Mouse (Mus musculus) liver, embryonic 12.5 days (tissue): ENCODE results near the gene Cdx4. TPM values are rescaled to one million over a fixed set of nuclear protein-coding genes. Genes with fewer than 3 reads are reported as not detected.

Experiments used
- ATAC-seq: fragments of 200-750 bp; cut with Nextera tagmentation; 2 replicates; pipeline ENCODE4 v1.8.0; 2017; ENCODE audit warnings: moderate number of reproducible peaks, mild to moderate bottlenecking, moderate library complexity
- H3K27ac ChIP-seq: fragments of 300-500 bp; sonication (generic); 2 replicates; pipeline ENCODE4 v1.5.1; 2016; ENCODE audit warnings: mild to moderate bottlenecking
- H3K27me3 ChIP-seq: fragments of 300-500 bp; sonication (generic); replicated peaks from 2 replicates; pipeline ENCODE4 v1.6.1; 2016; ENCODE audit warnings: mild to moderate bottlenecking, moderate library complexity
- H3K36me3 ChIP-seq: fragments of 300-500 bp; sonication (generic); 2 replicates; pipeline ENCODE4 v1.6.1; 2016; ENCODE audit warnings: mild to moderate bottlenecking, moderate library complexity
- H3K4me1 ChIP-seq: fragments of 300-500 bp; sonication (generic); 2 replicates; pipeline ENCODE4 v1.6.1; 2016
- H3K4me2 ChIP-seq: fragments of 300-500 bp; sonication (generic); 2 replicates; pipeline ENCODE4 v1.6.1; 2016; ENCODE audit warnings: mild to moderate bottlenecking, moderate library complexity
- H3K4me3 ChIP-seq: fragments of 300-500 bp; sonication (generic); 2 replicates; pipeline ENCODE4 v1.5.1; 2016; ENCODE audit warnings: mild to moderate bottlenecking, moderate library complexity
- H3K9ac ChIP-seq: fragments of 300-500 bp; sonication (generic); 2 replicates; pipeline ENCODE4 v1.6.1; 2016; ENCODE audit warnings: mild to moderate bottlenecking, moderate library complexity
- H3K9me3 ChIP-seq: fragments of 300-500 bp; sonication (generic); replicated peaks from 2 replicates; pipeline ENCODE4 v1.6.1; 2016; ENCODE audit warnings: mild to moderate bottlenecking, moderate library complexity
- WGBS: fragments of 180-500 bp; shearing (Covaris S2); methylation state at CpG from one replicate; pipeline ENCODE4 v1.1.7; 2016; ENCODE audit not compliant: insufficient replicate concordance; 5-methylcytosine and 5-hydroxymethylcytosine counted together
- polyA plus RNA-seq: library from polyadenylated mRNA; unstranded; fragments of >200 nt; fragmentation: Nextera tagmentation; extraction: Ambion mirVana; gene quantifications from 2 replicates; pipeline ENCODE4 v1.2.1, GENCODE M21; 2016

The Cdx4 gene
- polyA plus RNA-seq, 1 experiment from 2014 or later: not detected

DNA sequence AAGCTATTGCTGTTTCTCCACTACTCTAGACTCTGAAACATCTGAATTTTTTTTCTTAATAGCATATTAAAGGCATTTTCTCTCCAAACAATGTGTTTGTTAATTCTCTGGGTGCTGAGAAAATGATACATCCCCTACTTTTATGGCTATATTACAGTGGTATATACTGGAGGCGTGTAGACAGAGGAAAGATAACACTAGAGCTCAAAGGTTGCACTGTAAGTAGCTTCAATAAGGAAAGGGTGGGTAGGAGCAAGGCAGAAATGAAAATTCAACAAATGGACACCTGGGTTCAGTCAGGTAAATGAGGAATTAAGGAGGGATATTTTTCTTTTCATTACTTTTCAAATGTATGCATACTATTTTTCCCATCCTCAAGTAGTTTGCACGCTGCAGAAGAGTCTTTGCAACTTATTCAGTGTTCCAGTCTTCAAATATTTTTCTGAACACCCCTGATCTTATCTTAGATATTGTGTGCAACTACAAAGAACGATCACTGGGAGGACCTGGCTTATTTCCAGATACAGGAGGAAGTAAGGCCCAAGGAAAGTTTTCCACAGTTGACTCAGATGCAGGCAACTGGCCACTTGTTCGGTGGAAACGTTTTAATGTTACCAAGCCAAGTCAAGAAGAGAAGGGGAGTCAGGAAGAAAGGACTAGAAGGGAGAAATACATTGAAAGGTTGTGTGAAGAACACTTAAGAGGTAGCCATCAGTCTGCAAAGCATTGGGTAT is 10.1 kb downstream of the Cdx4 start:
- H3K36me3 ChIP-seq: no peaks in the 10 kb centered on the region
- no peak overlapping the region for H3K4me2 ChIP-seq
- peaks cover 29% of the 10 kb centered on the region for H3K27me3 ChIP-seq
- WGBS: 41% methylated on average over 5 of the region's 5 CpGs
- no peak overlapping the region for H3K27ac ChIP-seq
- H3K4me1 ChIP-seq: no peaks in the 10 kb centered on the region
- no peak overlapping the region for H3K4me3 ChIP-seq
- no peak overlapping the region for H3K9ac ChIP-seq
- H3K9me3 ChIP-seq: no peaks in the 10 kb centered on the region
- ATAC-seq: no peak

DNA sequence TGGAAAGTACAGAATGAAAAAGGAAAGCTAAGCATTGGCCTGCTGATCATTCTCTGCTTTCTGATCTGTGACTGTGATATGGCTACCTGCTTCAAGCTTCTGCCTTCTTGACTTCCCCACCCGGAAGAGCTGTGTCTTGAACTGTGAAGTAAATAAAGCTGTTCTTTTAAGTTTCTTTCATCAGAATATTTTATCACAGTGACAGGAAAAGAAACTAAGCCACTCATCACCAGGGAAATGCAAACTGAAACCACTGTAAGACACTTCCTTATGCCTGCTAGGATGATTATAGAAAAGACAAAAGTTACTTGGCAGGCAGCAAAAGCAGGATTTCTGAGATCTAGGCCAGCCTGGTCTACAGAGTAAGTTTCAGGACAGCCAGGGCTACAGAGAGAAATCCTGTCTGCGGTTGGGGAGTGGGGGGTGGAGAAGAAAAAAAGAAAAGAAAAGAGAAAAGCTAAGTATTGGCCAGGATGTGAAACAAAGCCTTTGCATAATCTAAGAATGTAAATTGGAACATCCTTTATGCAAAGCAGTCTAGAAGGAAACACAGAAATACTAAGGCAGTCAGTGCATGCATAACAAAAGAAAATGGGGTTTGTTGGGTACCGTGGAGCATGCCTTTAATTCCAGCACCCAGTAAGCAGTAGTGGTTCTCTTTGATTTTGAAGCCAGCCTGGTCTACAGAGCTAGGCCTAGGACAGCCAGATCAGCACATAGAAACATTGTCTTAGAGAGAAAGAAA is 20.3 kb downstream of the Cdx4 start:
- no peak for ATAC-seq

DNA sequence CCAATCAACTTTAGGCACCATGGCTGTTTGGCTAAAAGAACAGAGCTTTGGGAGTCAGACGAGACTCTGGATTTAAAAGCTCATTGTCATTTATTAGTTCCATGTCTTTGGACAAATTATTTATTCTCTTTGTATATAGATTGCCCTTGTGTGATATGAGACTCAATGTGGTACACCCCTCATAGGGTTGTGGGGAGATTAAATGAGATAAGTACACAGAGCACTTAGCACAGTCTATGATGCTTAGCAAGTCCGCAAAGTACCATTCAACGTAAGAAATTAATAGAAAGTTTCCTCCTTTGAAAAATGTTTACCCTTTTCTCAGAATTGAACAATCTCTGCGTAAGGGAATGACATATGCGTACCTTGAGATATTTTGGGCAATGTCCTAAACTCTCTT is 34.6 kb downstream of the Cdx4 start:
- Histone ChIP-seq H3K4me1 (no peaks in the 10 kb centered on the region), H3K27ac (no peak overlapping the region), H3K4me3 (peak overlapping the region; percentile 53; the same call in 1 of the 2 replicates), H3K9me3 (no peaks in the 10 kb centered on the region), H3K4me2 (peak overlapping the region; percentile 64), H3K36me3 (no peaks in the 10 kb centered on the region), H3K27me3 (peaks cover 43% of the 10 kb centered on the region), H3K9ac (no peak overlapping the region)
- WGBS: 39% methylated on average over 5 of the region's 5 CpGs
- ATAC-seq: no peak

More for the DNA sequence above, 20.3 kb downstream of the Cdx4 start:
- Histone ChIP-seq H3K4me3 (no peak overlapping the region), H3K27me3 (peaks cover 26% of the 10 kb centered on the region), H3K9ac (no peak overlapping the region), H3K4me2 (no peak overlapping the region), H3K27ac (no peak overlapping the region), H3K36me3 (no peaks in the 10 kb centered on the region), H3K9me3 (no peaks in the 10 kb centered on the region), H3K4me1 (no peaks in the 10 kb centered on the region)
- WGBS: 64% methylated on average over 3 of the region's 3 CpGs

DNA sequence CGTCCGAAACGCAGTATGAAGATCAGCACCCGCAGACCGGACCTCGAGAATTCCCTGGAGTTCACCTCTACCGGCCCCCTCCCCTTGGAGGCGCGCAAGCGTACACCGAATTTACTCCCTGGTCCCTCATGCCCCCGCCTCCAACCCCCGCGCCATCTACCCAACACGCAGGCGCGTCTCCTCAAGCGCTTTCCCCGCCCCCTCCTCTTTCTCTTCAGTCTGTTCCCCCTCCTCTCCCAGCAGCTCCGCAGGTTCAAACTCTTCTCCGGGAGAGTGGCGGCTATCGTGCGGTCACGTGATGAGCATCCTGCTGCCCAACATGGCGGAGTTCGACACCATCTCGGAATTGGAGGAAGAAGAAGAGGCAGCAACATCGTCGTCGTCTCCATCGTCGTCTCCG is 35.1 kb downstream of the Cdx4 start, which contains the start of gene Chic1:
TSS of gene Chic1 (plus strand) at position 190 of the 400 bp plus-strand sequence.
- no peak within 1 kb of the TSS for H3K9ac ChIP-seq
- peak within 1 kb of the TSS; percentile 53 for H3K4me3 ChIP-seq
- peaks cover 47% of the 10 kb centered on the region for H3K27me3 ChIP-seq
- ATAC-seq: no peak
- 11% methylated on average over 34 of the region's 34 CpGs for WGBS
- no peaks in the 10 kb centered on the region for H3K36me3 ChIP-seq
- no peaks in the 10 kb centered on the region for H3K4me1 ChIP-seq
- no peak within 1 kb of the TSS for H3K27ac ChIP-seq
- peak within 1 kb of the TSS; percentile 64 for H3K4me2 ChIP-seq
- H3K9me3 ChIP-seq: no peaks in the 10 kb centered on the region

DNA sequence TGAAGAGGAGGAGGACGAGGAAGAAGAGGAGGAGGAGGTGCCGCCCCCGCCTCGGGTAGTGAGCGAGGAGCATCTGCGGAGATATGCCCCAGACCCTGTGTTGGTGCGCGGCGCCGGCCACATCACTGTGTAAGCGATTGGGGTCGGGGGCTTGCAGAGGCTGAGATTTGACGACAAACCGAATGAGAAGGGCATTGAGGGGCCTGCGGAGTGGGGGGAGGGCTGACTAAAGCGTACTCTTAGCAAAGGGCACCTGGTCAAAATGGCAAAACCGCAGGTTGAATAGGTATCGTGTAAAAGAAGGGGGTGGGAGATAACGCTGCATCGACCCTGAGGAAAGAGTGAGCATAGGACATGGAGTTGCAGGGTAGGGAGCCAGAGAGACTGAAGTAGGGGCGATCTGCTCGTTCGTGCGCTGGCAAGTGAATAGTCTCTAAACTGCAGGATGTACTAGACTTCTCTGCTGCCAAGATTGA is 35.6 kb downstream of the Cdx4 start:
- peaks cover 47% of the 10 kb centered on the region for H3K27me3 ChIP-seq
- H3K4me1 ChIP-seq: no peaks in the 10 kb centered on the region
- no peaks in the 10 kb centered on the region for H3K9me3 ChIP-seq
- H3K36me3 ChIP-seq: no peaks in the 10 kb centered on the region
- H3K9ac ChIP-seq: no peak overlapping the region
- H3K27ac ChIP-seq: no peak overlapping the region
- peak overlapping the region; percentile 64 for H3K4me2 ChIP-seq
- ATAC-seq: no peak
- H3K4me3 ChIP-seq: peak overlapping the region; percentile 53
- WGBS: 9% methylated on average over 24 of the region's 24 CpGs

DNA sequence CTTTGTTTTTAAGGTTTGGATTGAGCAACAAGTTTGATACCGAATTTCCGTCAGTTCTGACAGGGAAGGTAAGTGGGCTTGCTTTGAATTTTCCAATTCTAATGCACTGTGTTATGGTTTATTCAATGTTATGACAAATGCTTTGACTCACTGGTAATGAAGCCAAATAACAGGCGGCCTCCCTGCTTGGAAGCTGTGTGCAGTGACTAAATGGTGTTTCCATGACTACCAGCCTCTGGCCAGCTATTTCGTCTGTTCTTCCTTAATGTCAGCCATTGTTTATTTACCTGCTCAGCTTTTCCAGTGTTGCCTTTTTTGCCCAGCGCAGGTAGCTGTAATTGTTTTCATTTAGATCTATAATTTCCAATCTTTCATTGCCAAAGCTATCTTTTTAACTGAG is 45.0 kb downstream of the Cdx4 start:
- no peak overlapping the region for H3K4me2 ChIP-seq
- H3K4me1 ChIP-seq: no peaks in the 10 kb centered on the region
- no peak overlapping the region for H3K9ac ChIP-seq
- H3K4me3 ChIP-seq: no peak overlapping the region
- no peak for ATAC-seq
- H3K27ac ChIP-seq: no peak overlapping the region
- H3K36me3 ChIP-seq: no peaks in the 10 kb centered on the region
- H3K27me3 ChIP-seq: 0 out of 2 replicates have a peak, but pooled peaks cover 16% of the 10 kb centered on the region
- WGBS: 58% methylated on average over 5 of the region's 5 CpGs
- H3K9me3 ChIP-seq: no peaks in the 10 kb centered on the region

DNA sequence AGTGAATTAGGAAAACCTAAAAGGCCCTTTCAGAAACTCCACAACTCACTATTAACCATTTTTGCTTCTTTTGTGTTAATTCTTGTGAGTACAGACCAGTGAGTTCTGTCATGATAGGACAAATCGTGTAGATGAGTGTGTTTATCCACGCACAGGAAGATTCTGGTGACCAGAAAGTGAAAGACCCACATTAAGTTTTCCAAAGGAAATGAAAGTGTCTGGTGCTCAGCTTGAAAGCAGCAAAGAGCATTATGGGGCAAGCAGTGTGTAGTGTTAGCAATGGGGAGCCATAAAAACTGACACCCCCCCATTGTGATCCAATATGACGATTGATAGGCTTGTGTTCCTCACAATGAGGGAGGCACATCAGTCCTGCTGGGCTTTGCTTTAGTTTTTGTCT is 47.5 kb downstream of the Cdx4 start:
- no peaks in the 10 kb centered on the region for H3K9me3 ChIP-seq
- H3K4me3 ChIP-seq: no peak overlapping the region
- ATAC-seq: no peak

DNA sequence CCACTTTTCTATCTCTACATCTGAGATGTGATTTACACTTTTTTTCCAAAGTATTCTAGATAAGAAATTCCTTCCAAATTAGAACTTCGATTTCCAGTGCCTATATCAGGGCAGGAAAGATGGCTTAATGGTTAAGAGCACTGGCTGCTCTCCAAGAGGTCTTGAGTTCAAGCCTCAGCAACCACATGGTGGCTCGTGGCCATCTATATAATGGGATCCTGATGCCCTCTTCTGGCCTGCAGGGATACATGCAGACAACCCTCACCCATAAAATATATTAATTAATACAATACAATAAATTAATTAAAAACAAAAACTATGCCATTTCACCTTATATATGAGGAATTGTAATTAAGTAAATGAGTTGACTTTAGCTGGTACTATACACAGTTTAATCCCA is 50.0 kb downstream of the Cdx4 start:
- H3K27me3 ChIP-seq: peaks cover 20% of the 10 kb centered on the region; the same call in 1 of the 2 replicates
- H3K36me3 ChIP-seq: no peaks in the 10 kb centered on the region
- ATAC-seq: no peak
- 35% methylated on average over 2 of the region's 2 CpGs for WGBS
- no peak overlapping the region for H3K27ac ChIP-seq
- no peak overlapping the region for H3K4me2 ChIP-seq
- H3K4me1 ChIP-seq: no peaks in the 10 kb centered on the region
- no peak overlapping the region for H3K4me3 ChIP-seq
- H3K9me3 ChIP-seq: no peaks in the 10 kb centered on the region
- no peak overlapping the region for H3K9ac ChIP-seq

More for the DNA sequence above, 47.5 kb downstream of the Cdx4 start:
- Histone ChIP-seq H3K9ac (no peak overlapping the region), H3K36me3 (no peaks in the 10 kb centered on the region), H3K27ac (no peak overlapping the region), H3K4me1 (no peaks in the 10 kb centered on the region), H3K27me3 (0 out of 2 replicates have a peak, but pooled peaks cover 16% of the 10 kb centered on the region), H3K4me2 (no peak overlapping the region)
- WGBS: 72% methylated on average over 3 of the region's 3 CpGs

DNA sequence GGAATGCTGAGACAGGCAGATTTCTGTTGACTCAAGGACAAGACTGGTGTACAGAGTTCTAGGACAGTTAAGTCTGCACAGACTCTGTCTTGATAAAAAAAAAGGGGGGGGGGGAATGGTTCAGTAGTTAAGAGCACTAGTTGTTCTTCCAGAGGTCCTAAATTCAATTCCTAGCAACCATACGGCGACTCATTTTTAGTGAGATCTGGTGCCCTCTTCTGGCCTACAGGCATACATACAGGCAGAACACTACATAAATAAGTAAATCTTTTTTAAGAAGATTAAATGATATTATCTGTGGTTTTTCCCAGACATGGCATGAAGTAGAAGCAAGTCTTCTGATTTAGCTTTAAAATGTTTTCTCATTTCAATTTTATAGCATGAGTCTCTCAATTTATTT is 50.4 kb downstream of the Cdx4 start:
- 14% methylated on average over 2 of the region's 2 CpGs for WGBS
- H3K4me3 ChIP-seq: no peak overlapping the region
- H3K9ac ChIP-seq: no peak overlapping the region
- no peak for ATAC-seq
- H3K27ac ChIP-seq: no peak overlapping the region
- H3K9me3 ChIP-seq: no peaks in the 10 kb centered on the region
- H3K4me1 ChIP-seq: no peaks in the 10 kb centered on the region
- no peaks in the 10 kb centered on the region for H3K36me3 ChIP-seq
- peaks cover 20% of the 10 kb centered on the region; the same call in 1 of the 2 replicates for H3K27me3 ChIP-seq
- H3K4me2 ChIP-seq: no peak overlapping the region

DNA sequence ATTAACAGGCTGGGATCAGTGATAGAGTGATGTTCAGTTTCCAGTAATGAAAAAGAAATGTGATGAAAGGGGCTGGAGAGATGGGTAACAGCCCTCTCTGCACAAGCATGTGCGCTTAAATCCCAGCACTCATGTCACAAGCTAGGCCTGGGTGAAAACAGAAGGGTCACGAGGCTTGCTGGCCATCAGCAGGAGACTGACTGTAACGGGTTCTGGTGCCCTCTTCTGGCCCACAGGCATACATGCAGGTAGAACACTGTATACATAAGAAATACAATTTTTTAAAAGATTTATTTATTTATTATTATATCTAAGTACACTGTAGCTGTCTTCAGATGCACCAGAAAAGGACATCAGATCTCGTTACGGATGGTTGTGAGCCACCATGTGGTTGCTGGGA is 53.1 kb downstream of the Cdx4 start:
- H3K4me2 ChIP-seq: no peak overlapping the region
- no peaks in the 10 kb centered on the region for H3K9me3 ChIP-seq
- 65% methylated on average over 5 of the region's 5 CpGs for WGBS
- no peaks in the 10 kb centered on the region for H3K36me3 ChIP-seq
- H3K27ac ChIP-seq: no peak overlapping the region
- H3K4me1 ChIP-seq: no peaks in the 10 kb centered on the region
- ATAC-seq: no peak
- H3K27me3 ChIP-seq: peaks cover 24% of the 10 kb centered on the region; the same call in 1 of the 2 replicates
- no peak overlapping the region for H3K4me3 ChIP-seq
- no peak overlapping the region for H3K9ac ChIP-seq
